Mouse (Mus musculus): ENCODE data around the gene Mettl23. TPM values are rescaled to one million over a fixed set of nuclear protein-coding genes. Genes with fewer than 3 reads are reported as not detected.
"Not testable (repeated sequence)": the region's sequence is repeated elsewhere in the genome, so short reads cannot be mapped to it uniquely, and the experiment has no call there.

Gene Mettl23
- polyA plus RNA-seq, 1 experiment from 2014 or later, result 60.6 TPM

- no peak overlapping the region for H3K4me3 ChIP-seq (ENCODE audit: low read length)
- 38% methylated on average over 8 of the region's 8 CpGs for WGBS
Measured at GRCm38 (mm10) chr11:116818722-116819121, 24.4 kb upstream of the Mettl23 start.

GRCm38 (mm10) chr11:116819932-116820593 is 23.0 kb upstream of the Mettl23 start:
- H3K4me3 ChIP-seq (ENCODE audit: low read length), result no peak overlapping the region
- no peak overlapping the region for H3K9ac ChIP-seq (replicated peaks; ENCODE audit: low read length)
- no peak overlapping the region for H3K4me2 ChIP-seq (replicated peaks; ENCODE audit: low read depth, low read length)
- ATAC-seq (ENCODE audit: low FRiP score, low TSS enrichment), result no peak
- H3K27ac ChIP-seq (ENCODE audit: low read length), result no peak overlapping the region
- H3K36me3 ChIP-seq (ENCODE audit: insufficient read depth, low read length), result no peaks in the 10 kb centered on the region
- peaks cover 29% of the 10 kb centered on the region for H3K4me1 ChIP-seq (ENCODE audit: insufficient read depth, low read length)
- H3K9me3 ChIP-seq (ENCODE audit: low read length), result no peaks in the 10 kb centered on the region
- H3K27me3 ChIP-seq (ENCODE audit: insufficient read depth, low read length), result no peaks in the 10 kb centered on the region
- WGBS, result 89% methylated on average over 5 of the region's 5 CpGs

More at GRCm38 (mm10) chr11:116818722-116819121, 24.4 kb upstream of the Mettl23 start:
- no peak for ATAC-seq (ENCODE audit: low FRiP score, low TSS enrichment)
- no peaks in the 10 kb centered on the region for H3K36me3 ChIP-seq (ENCODE audit: insufficient read depth, low read length)
- no peaks in the 10 kb centered on the region for H3K9me3 ChIP-seq (ENCODE audit: low read length)
- H3K27ac ChIP-seq (ENCODE audit: low read length), result no peak overlapping the region; the same call in 1 of the 2 replicates
- H3K27me3 ChIP-seq (ENCODE audit: insufficient read depth, low read length), result no peaks in the 10 kb centered on the region
- H3K4me1 ChIP-seq (ENCODE audit: insufficient read depth, low read length), result peaks cover 38% of the 10 kb centered on the region
- H3K9ac ChIP-seq (replicated peaks; ENCODE audit: low read length), result no peak overlapping the region
- no peak overlapping the region for H3K4me2 ChIP-seq (replicated peaks; ENCODE audit: low read depth, low read length)

GRCm38 (mm10) chr11:116821057-116821940 is 21.8 kb upstream of the Mettl23 start:
- Histone ChIP-seq H3K36me3 (ENCODE audit: insufficient read depth, low read length) (no peaks in the 10 kb centered on the region), H3K9ac (replicated peaks; ENCODE audit: low read length) (no peak overlapping the region), H3K4me3 (ENCODE audit: low read length) (no peak overlapping the region), H3K9me3 (ENCODE audit: low read length) (no peaks in the 10 kb centered on the region), H3K4me2 (replicated peaks; ENCODE audit: low read depth, low read length) (no peak overlapping the region), H3K4me1 (ENCODE audit: insufficient read depth, low read length) (peaks cover 36% of the 10 kb centered on the region), H3K27ac (ENCODE audit: low read length) (peak overlapping the region; percentile 27; the same call in 1 of the 2 replicates), H3K27me3 (ENCODE audit: insufficient read depth, low read length) (no peaks in the 10 kb centered on the region)
- no peak for ATAC-seq (ENCODE audit: low FRiP score, low TSS enrichment)
- 70% methylated on average over 13 of the region's 13 CpGs for WGBS

- Histone ChIP-seq H3K4me3 (ENCODE audit: low read length) (no peak overlapping the region), H3K4me2 (replicated peaks; ENCODE audit: low read depth, low read length) (no peak overlapping the region), H3K4me1 (ENCODE audit: insufficient read depth, low read length) (peaks cover 45% of the 10 kb centered on the region), H3K36me3 (ENCODE audit: insufficient read depth, low read length) (no peaks in the 10 kb centered on the region), H3K27ac (ENCODE audit: low read length) (no peak overlapping the region), H3K9ac (replicated peaks; ENCODE audit: low read length) (no peak overlapping the region), H3K27me3 (ENCODE audit: insufficient read depth, low read length) (no peaks in the 10 kb centered on the region), H3K9me3 (ENCODE audit: low read length) (no peaks in the 10 kb centered on the region)
- 74% methylated on average over 10 of the region's 10 CpGs for WGBS
- ATAC-seq (ENCODE audit: low FRiP score, low TSS enrichment), result no peak
Measured at GRCm38 (mm10) chr11:116822215-116822614, 20.9 kb upstream of the Mettl23 start.

DNA sequence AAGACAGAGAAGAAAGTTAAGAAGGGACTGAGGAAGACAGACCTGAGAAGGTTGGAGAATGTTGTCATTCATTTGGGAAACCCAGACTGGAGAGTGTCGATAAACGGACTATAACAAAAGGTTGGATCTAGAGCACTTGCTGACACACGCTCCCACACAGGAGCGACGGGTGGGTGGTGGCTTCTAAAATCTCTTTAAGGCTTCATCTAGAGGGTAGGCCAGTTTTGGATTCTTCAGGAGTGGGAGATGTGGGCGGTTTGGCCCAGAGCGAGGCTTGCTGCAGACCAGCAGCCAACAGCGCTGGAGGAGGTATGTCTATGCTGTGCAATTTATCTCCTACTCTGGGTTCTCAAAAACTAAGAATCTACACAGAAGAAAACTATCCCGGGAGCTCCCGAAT is 20.5 kb upstream of the Mettl23 start:
- H3K4me3 ChIP-seq (ENCODE audit: low read length), result no peak overlapping the region
- no peaks in the 10 kb centered on the region for H3K9me3 ChIP-seq (ENCODE audit: low read length)
- no peak overlapping the region for H3K9ac ChIP-seq (replicated peaks; ENCODE audit: low read length)
- H3K27ac ChIP-seq (ENCODE audit: low read length), result no peak overlapping the region
- H3K4me2 ChIP-seq (replicated peaks; ENCODE audit: low read depth, low read length), result no peak overlapping the region
- WGBS, result 91% methylated on average over 10 of the region's 10 CpGs
- H3K4me1 ChIP-seq (ENCODE audit: insufficient read depth, low read length), result peaks cover 48% of the 10 kb centered on the region
- ATAC-seq (ENCODE audit: low FRiP score, low TSS enrichment), result no peak
- H3K27me3 ChIP-seq (ENCODE audit: insufficient read depth, low read length), result no peaks in the 10 kb centered on the region
- no peaks in the 10 kb centered on the region for H3K36me3 ChIP-seq (ENCODE audit: insufficient read depth, low read length)

GRCm38 (mm10) chr11:116823255-116823654 is 19.8 kb upstream of the Mettl23 start:
- Histone ChIP-seq H3K4me3 (ENCODE audit: low read length) (no peak overlapping the region), H3K4me1 (ENCODE audit: insufficient read depth, low read length) (peaks cover 51% of the 10 kb centered on the region), H3K36me3 (ENCODE audit: insufficient read depth, low read length) (no peaks in the 10 kb centered on the region), H3K4me2 (replicated peaks; ENCODE audit: low read depth, low read length) (no peak overlapping the region), H3K27me3 (ENCODE audit: insufficient read depth, low read length) (no peaks in the 10 kb centered on the region), H3K9me3 (ENCODE audit: low read length) (no peaks in the 10 kb centered on the region), H3K9ac (replicated peaks; ENCODE audit: low read length) (no peak overlapping the region), H3K27ac (ENCODE audit: low read length) (no peak overlapping the region)
- 100% methylated on average over 2 of the region's 2 CpGs for WGBS
- ATAC-seq (ENCODE audit: low FRiP score, low TSS enrichment), result no peak

DNA sequence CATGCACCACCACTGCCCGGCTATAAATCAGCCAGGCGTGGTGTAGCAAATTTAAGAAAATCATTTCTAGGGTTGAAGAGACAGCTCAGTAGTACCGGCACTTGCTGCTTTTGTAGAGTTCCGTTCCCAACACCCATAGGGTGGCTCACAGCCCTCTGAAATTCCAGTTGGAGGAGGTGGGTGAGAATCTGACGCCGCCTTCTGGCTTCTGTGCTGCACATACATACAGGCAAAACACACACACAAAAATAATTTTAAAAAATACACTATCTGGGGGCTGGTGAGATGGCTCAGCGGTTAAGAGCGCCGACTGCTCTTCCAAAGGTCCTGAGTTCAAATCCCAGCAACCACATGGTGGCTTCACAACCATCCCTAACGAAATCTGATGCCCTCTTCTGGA is 19.2 kb upstream of the Mettl23 start:
- H3K27me3 ChIP-seq (ENCODE audit: insufficient read depth, low read length); H3K4me2 ChIP-seq (replicated peaks; ENCODE audit: low read depth, low read length); H3K9me3 ChIP-seq (ENCODE audit: low read length); H3K27ac ChIP-seq (ENCODE audit: low read length); H3K4me3 ChIP-seq (ENCODE audit: low read length); ATAC-seq (ENCODE audit: low FRiP score, low TSS enrichment); H3K36me3 ChIP-seq (ENCODE audit: insufficient read depth, low read length); H3K9ac ChIP-seq (replicated peaks; ENCODE audit: low read length): not testable (repeated sequence)
- 96% methylated on average over 10 of the region's 10 CpGs for WGBS
- peaks cover 47% of the 10 kb centered on the region for H3K4me1 ChIP-seq (ENCODE audit: insufficient read depth, low read length)

DNA sequence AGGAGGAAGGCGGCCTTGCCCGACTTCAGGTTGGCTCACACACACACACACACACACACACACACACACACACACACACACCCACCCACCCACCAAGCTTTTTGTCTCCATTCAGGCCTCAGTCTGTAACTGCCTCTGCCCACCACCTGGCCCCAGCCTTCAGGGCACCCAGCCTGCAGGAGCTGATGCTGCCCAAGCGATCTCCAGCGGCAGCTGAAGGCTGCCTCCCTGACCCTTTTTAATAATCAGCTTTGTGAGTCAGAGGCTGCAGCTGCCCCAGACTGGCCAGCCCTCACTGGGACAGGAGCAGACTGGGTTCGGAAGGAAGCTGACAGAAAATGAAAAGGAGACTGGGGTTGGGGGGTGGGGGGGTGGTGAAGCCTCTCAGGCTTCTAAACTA is 17.8 kb upstream of the Mettl23 start:
- no peak for ATAC-seq (ENCODE audit: low FRiP score, low TSS enrichment)
- Histone ChIP-seq H3K9me3 (ENCODE audit: low read length) (no peaks in the 10 kb centered on the region), H3K9ac (replicated peaks; ENCODE audit: low read length) (no peak overlapping the region), H3K36me3 (ENCODE audit: insufficient read depth, low read length) (no peaks in the 10 kb centered on the region), H3K4me1 (ENCODE audit: insufficient read depth, low read length) (peaks cover 47% of the 10 kb centered on the region), H3K4me3 (ENCODE audit: low read length) (no peak overlapping the region), H3K27ac (ENCODE audit: low read length) (0 out of 2 replicates have a peak overlapping the region, but pooled peaks have one; percentile 45), H3K4me2 (replicated peaks; ENCODE audit: low read depth, low read length) (no peak overlapping the region; the same call in 1 of the 2 replicates), H3K27me3 (ENCODE audit: insufficient read depth, low read length) (no peaks in the 10 kb centered on the region)
- 51% methylated on average over 4 of the region's 5 CpGs for WGBS

DNA sequence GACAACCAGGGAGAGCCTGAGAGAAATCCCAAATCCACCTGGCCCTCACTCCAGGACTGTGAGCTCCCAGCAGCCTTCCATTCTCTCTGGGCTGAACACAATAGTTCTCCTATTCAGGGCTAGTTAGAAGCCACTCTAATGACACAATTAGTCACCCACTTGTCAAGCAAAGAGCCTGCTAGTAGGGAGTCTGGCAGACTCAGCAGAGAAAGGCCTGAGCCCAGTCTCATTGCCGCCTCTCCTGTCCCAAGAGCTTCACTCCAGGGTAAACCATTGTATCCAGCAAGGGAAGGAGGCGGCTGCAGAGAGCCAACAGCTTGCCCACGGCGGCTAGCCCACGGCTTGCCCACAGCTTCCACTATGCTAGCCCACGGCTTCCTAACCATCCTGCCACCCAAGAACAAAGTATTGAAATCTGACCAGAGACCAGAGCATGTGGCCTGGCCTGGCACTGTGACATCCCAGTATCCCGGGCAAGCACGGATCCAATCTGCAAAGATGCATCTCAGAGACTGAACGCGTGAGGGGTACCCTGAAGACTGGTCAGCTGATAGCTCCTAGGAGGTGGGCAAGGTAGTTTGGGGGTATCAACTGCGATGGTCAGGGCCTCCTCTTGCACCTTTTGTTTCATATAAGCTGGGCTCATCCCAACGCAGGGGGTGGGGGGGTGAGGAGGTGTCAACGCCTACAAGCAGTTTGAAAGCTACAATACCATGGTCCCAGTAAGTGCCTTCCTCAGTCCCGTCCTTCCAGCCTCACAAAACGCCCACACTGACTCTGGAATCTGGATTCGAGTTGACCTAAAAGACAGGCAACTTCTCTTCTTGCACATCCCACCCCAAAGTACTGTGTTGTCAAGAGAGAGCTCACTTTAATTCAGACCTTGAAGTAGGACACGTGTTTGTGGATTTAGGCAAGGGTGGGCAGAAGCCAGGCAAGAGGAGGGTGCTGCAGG is 16.3 kb upstream of the Mettl23 start:
- Histone ChIP-seq H3K9ac (replicated peaks; ENCODE audit: low read length) (peak overlapping the region; percentile 93), H3K4me2 (replicated peaks; ENCODE audit: low read depth, low read length) (peak overlapping the region; percentile 94), H3K4me3 (ENCODE audit: low read length) (peak overlapping the region; percentile 76), H3K27ac (ENCODE audit: low read length) (peak overlapping the region; percentile 63; the same call in 1 of the 2 replicates), H3K27me3 (ENCODE audit: insufficient read depth, low read length) (no peaks in the 10 kb centered on the region), H3K4me1 (ENCODE audit: insufficient read depth, low read length) (peaks cover 36% of the 10 kb centered on the region), H3K36me3 (ENCODE audit: insufficient read depth, low read length) (peaks cover 6% of the 10 kb centered on the region; the same call in 1 of the 2 replicates), H3K9me3 (ENCODE audit: low read length) (no peaks in the 10 kb centered on the region)
- ATAC-seq (ENCODE audit: low FRiP score, low TSS enrichment), result peak; percentile 14; the same call in 1 of the 2 replicates
- WGBS, result 41% methylated on average over 17 of the region's 17 CpGs

All from kidney, embryonic 16.5 days (tissue).